Mouse (Mus musculus) bone marrow macrophage, adult 2 months (primary cell): ENCODE results near the gene Cep128. TPM values are rescaled to one million over a fixed set of nuclear protein-coding genes. Genes with fewer than 3 reads are reported as not detected.
A peak's percentile ranks its signal among the peaks of the same experiment; 100 is the strongest.

Experiments used
- H3K27ac ChIP-seq: 2 replicates; pipeline ENCODE4 v1.5.1; 2012; ENCODE audit warnings: low read depth, low read length; ENCODE audit not compliant: insufficient read depth
- H3K4me1 ChIP-seq: 2 replicates; pipeline ENCODE4 v1.6.1; 2012; ENCODE audit warnings: low read length; ENCODE audit not compliant: control insufficient read depth, insufficient read depth
- H3K4me3 ChIP-seq: 2 replicates; pipeline ENCODE4 v1.5.1; 2012; ENCODE audit warnings: mild to moderate bottlenecking, low read length, moderate library complexity; ENCODE audit not compliant: insufficient read depth
- CTCF ChIP-seq: IDR thresholded peaks from 2 replicates; pipeline ENCODE4 v1.5.1; 2012; ENCODE audit warnings: low read depth, mild to moderate bottlenecking, low read length, moderate library complexity
- POLR2A ChIP-seq: IDR thresholded peaks from 2 replicates; pipeline ENCODE4 v1.6.1; 2012; ENCODE audit warnings: mild to moderate bottlenecking, low read depth, low read length, borderline replicate concordance
- polyA plus RNA-seq: library from polyadenylated mRNA; stranded (reverse); fragments of >200 nt; gene quantifications from 2 replicates; pipeline ENCODE4 v1.2.4, GENCODE M21; 2012; ENCODE audit not compliant: missing spikeins, insufficient read depth, insufficient read length

Gene Cep128
- 21.0 and 26.0 TPM in 2 replicates for polyA plus RNA-seq

DNA sequence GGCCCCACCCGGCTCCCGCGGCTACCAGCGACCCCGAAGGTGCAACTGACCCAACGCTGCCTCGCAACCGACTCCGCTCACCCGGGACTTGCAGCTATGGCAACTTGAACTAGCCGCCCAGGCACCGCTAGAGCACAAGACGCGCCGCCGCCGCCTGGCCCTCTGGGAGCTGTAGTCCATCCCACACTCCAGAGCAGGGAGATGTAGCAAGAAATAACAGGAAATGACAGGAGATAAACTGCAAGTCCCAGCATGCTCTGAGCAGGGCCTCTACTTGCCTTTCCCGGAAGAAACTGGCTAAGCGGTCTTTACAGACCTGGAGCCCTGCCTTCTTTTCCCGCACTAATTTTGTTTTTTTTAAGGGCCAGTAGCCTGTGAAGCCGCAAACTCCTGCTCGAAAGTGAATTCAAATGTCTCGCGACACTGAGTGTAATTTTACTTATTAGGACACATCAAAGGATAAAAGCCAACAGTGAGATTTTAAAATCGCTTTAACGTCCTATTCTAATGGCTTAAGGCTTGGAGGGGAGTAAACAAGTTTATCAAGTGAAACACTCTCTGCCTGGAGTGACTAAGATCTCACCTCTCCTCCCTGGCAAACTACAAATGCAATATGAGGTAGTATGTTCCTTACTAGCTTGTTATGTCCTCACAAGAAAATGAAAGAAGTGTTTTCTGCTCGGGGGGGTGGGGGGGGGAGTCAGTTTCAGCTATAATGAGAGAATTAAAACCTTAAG lies at the start of gene Cep128, which contains the start of gene Tshr:
Cep128 (minus strand) TSS at position 129 of the 737 bp plus-strand sequence.
Tshr (plus strand) TSS at position 283 of the 737 bp plus-strand sequence.
- Histone ChIP-seq H3K4me1 (peaks cover 6% of the 10 kb centered on the region; the same call in 1 of the 2 replicates), H3K27ac (peak within 1 kb of the TSS; percentile 17), H3K4me3 (peak within 1 kb of the TSS; percentile 89)
- TF ChIP-seq CTCF (no peak), POLR2A (no peak)

DNA sequence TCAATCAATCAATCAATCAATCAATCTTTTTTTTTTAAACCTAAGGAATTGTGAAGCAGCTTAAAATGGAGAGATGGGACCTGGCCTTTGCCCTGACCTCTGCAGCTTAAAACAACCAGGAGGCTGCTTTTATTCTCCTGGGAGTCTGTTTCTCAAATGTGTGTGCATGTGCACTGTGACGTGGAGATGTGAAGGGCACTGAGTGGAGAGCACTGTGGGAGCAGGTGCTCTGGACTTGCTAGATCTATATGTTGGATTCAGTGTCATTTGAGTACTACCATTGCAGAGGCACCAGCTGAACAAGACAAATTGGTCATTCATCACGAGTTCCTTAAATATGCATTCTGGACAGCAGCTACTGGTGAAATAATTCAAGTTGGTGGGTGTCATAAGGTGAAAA lies 42.9 kb upstream of the Cep128 start:
- Histone ChIP-seq H3K27ac (no peak overlapping the region), H3K4me1 (no peaks in the 10 kb centered on the region), H3K4me3 (no peak overlapping the region)
- TF ChIP-seq CTCF (no peak), POLR2A (no peak)

DNA sequence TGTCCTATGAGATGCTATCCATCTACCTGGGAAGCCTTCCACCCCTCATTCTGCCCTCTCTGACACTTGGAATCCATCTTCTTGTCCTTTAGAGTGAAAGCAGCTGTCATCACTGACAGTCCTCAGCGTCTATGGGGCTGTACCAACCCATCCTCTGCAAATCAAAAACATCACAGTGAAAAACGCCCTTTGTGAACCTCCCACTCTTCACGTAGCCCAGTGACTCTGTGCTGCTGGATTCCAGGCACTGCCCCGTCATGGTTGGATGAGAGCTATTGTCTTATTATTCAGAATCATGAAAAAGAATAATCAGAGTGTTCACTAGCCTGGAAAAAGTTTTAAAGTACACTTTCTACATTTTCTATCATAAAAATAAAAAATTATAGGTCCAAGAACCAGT lies 42.3 kb upstream of the Cep128 start:
- Histone ChIP-seq H3K4me3 (no peak overlapping the region), H3K4me1 (no peaks in the 10 kb centered on the region), H3K27ac (no peak overlapping the region)
- TF ChIP-seq POLR2A (no peak), CTCF (no peak)

DNA sequence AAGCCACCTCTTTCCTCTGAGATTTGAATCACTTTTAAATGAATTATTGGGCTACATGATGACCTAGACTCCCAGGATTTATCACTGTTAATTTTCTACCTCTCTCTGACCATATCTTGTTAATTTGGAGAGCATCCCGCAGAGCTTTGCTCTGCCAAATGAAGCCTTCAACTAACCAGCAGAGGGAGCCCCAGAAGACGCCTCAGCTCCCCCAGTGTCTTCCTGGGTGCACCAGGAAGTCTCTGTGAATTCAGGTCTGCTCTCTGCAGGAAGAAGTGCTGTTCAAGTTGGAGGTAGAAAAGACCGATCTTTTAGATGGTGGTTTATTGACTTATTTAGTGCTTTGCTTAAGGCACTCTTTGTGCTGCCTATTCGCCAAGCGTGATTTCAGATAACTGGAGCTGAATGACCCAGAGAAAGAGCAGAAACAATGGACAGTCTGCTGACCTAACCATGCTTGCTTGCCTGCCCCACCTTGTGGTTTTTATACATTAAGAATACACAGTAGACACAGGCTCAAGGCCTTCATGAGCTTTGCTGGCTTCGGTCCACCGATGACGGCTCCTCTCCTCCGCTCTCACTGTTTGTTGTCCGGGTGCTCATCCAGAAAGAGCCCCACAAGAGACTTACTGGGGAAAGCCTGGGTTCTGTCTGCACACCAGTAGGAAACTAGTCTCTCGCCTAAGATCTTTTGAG lies 39.1 kb upstream of the Cep128 start:
- H3K4me1 ChIP-seq = no peaks in the 10 kb centered on the region
- no peak overlapping the region for H3K4me3 ChIP-seq
- TF ChIP-seq CTCF (peak; percentile 57), POLR2A (no peak)
- H3K27ac ChIP-seq = no peak overlapping the region

DNA sequence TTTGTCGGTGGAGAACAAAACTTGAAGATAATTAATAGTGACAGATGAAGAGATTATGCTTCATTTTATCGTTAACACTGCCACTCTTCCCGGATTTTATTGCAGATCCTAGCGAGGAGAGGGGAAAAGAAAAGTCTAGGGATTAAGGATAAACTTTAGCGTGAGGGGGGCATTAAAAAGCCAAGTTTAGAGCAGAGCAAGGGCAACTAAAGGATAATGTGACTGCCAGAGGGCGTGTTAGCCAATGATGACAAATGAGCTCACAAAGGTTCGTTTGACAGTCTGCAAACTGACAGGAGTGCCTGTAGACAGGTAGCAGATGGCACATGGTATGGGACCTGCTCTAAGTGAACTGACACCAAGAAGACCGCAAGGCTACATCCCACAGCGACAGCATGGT lies 37.1 kb upstream of the Cep128 start:
- TF ChIP-seq POLR2A = no peak
- TF ChIP-seq CTCF = no peak
- no peak overlapping the region for H3K27ac ChIP-seq
- H3K4me1 ChIP-seq = no peaks in the 10 kb centered on the region
- H3K4me3 ChIP-seq = no peak overlapping the region

DNA sequence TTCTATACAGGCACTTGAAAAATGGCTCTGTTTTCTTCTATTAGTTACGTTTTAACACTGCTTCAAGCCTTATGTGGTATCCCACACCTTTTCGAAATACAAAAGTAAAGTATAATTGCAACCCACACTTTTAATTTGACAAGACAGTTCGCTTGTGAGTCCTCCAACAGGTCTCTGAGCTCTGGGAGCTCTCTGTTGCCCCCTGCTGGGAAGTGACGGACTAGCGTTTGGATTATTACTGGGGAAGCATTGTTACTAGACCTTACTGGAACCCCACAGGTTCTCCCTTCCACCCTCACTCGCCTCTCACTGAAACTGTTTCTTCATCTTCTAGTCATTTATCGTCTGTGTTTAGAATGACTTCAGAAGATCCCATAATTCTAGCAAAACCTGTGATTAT lies 34.6 kb upstream of the Cep128 start:
- peak; percentile 57 for TF ChIP-seq CTCF
- no peak for TF ChIP-seq POLR2A
- H3K27ac ChIP-seq = no peak overlapping the region

DNA sequence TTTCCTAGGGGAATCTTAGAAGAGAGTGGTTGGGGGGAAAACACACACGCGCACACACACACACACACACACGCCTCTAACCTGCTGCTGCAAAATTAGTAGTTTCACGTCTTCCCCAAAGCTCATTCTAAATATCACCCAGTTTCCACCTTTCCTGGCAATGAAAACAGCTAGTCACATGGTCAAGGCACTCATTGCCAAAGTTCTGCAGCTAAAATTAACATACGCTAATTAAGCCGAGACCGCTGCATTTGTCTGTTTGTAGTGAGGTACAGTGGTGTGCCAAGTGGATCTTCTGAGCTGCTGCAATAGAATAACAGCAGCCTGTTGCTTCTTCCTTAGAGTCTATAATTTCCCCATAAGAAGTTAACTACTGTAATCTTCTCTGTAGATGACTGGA lies 32.6 kb upstream of the Cep128 start:
- Histone ChIP-seq H3K4me1 (no peaks in the 10 kb centered on the region), H3K27ac (no peak overlapping the region), H3K4me3 (no peak overlapping the region)
- TF ChIP-seq POLR2A = no peak
- no peak for TF ChIP-seq CTCF

More for the DNA sequence above, 34.6 kb upstream of the Cep128 start:
- Histone ChIP-seq H3K4me3 (no peak overlapping the region), H3K4me1 (no peaks in the 10 kb centered on the region)

DNA sequence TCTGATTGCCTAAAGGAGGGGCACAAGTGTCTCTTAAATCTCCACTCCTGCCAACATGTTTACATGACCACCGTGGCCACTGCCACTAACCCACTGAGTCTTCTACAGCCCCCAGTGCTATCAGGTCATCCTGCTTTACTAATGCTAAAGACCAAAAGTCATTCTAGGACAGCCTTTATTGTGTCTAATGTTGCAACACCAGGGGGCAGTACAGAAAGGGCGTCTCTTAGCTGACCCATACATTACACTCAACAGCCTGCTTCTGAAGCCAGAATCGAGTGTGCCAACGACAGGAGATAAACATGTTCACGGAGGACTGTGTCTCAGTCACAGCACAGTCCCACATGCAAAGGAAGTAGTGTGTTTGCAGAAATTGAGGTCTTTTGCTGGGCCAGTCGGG lies 30.9 kb upstream of the Cep128 start:
- no peak overlapping the region for H3K27ac ChIP-seq
- no peaks in the 10 kb centered on the region for H3K4me1 ChIP-seq
- no peak overlapping the region for H3K4me3 ChIP-seq
- no peak for TF ChIP-seq CTCF
- TF ChIP-seq POLR2A = no peak

DNA sequence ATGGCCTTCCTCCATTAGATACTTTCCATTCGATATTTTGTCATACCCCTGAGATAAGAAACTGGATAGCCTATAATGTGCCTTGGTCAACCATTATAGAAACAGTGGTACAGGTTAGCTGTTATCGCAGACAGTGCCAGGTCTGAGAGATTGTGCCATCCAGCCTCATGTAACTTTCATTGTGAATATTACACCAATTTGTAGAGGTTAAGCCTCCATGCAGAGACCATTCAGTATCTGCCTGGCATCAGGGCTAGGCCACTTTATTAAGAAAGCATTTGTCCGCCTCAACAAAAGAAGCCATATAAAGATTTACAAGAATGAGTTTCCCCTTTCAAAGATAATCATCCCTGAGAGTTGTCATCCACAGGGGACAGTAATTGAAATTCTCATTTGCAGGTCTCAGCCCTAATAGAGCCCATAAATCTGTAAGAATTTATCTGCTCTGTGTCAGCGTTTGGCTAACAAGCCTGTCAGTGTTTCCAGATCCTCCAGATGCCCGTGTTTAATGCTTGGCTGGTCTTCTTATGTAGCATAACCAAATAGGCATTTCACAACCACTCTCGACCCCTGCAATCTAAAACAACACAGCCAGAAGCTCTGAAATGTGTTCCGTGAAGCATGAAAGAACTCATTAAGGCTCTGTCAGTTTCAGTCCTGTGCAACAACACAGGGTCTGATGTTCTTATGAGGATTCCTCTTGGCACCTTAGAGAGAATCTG lies 28.4 kb upstream of the Cep128 start:
- Histone ChIP-seq H3K4me1 (no peaks in the 10 kb centered on the region), H3K27ac (no peak overlapping the region), H3K4me3 (no peak overlapping the region)
- TF ChIP-seq POLR2A = no peak
- TF ChIP-seq CTCF = no peak

DNA sequence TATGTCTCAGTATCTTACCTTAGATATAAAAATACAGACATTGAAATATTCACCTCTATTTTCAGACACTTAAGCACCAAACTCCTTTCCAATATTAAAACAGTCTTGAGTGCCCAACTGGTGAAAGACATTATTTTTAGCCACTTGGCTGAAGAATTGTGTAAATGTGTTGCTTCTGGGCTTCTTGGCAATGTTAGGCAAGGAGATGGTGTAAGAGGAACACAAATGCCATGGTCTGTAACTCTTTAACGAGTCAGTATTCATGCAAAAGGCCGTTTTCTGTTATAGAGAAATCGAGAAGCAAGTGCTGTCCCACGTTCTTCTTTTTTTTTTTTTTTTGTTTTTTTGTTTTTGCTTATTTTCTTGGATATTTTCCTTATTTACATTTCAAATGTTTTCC lies 26.1 kb upstream of the Cep128 start:
- no peak for TF ChIP-seq POLR2A
- no peak for TF ChIP-seq CTCF
- Histone ChIP-seq H3K4me3 (no peak overlapping the region), H3K4me1 (no peaks in the 10 kb centered on the region), H3K27ac (no peak overlapping the region)

DNA sequence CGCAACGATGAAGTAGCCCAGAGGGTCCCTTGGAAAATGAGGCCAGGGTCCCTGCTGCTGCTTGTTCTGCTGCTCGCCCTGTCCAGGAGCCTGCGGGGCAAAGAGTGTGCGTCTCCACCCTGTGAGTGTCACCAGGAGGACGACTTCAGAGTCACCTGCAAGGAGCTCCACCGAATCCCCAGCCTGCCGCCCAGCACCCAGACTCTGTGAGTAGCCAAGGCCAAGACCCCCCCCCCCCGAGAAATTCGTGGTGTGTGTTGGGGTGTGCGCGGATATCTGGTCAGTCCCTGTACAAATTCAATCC lies 16.8 kb upstream of the Cep128 start:
- H3K4me3 ChIP-seq = peak overlapping the region; percentile 37
- TF ChIP-seq CTCF (no peak), POLR2A (no peak)
- H3K27ac ChIP-seq = no peak overlapping the region
- no peaks in the 10 kb centered on the region for H3K4me1 ChIP-seq
